Mouse (Mus musculus) kidney, postnatal 0 days (tissue): ENCODE measurements at regions not wholly inside any gene's neighbourhood (a gene's known extent, or its start where the extent isn't known, plus 50 kb on each side); places are given as distances from the start of the nearest gene placed in this dataset.

Source experiments
- ATAC-seq: fragments of 200-750 bp; cut with Nextera tagmentation; replicated peaks from 2 replicates; pipeline ENCODE4 v1.8.0; 2017; ENCODE audit warnings: low read depth, moderate number of reproducible peaks, moderate TSS enrichment, moderate library complexity; ENCODE audit not compliant: low FRiP score
- DNase-seq: peaks from one replicate; pipeline ENCODE4 v3.0.0-alpha.2; 2016; ENCODE audit warnings: low spot score
- H3K27ac ChIP-seq: fragments of 300-500 bp; sonication (generic); 2 replicates; pipeline ENCODE4 v1.5.1; 2014; ENCODE audit warnings: mild to moderate bottlenecking
- H3K27me3 ChIP-seq: fragments of 300-500 bp; sonication (generic); 2 replicates; pipeline ENCODE4 v1.6.1; 2014; ENCODE audit warnings: low read length, mixed read lengths; ENCODE audit not compliant: insufficient read depth
- H3K36me3 ChIP-seq: fragments of 300-500 bp; sonication (generic); 2 replicates; pipeline ENCODE4 v1.6.1; 2014; ENCODE audit warnings: low read length, mixed read lengths; ENCODE audit not compliant: insufficient read depth
- H3K4me1 ChIP-seq: fragments of 300-500 bp; sonication (generic); replicated peaks from 2 replicates; pipeline ENCODE4 v1.6.1; 2014; ENCODE audit warnings: antibody characterized with exemption, low read length, mixed read lengths; ENCODE audit not compliant: insufficient read depth
- H3K4me2 ChIP-seq: fragments of 300-500 bp; sonication (generic); 2 replicates; pipeline ENCODE4 v1.6.1; 2014; ENCODE audit warnings: mild to moderate bottlenecking, low read length, moderate library complexity, mixed read lengths
- H3K4me3 ChIP-seq: fragments of 300-500 bp; sonication (generic); replicated peaks from 2 replicates; pipeline ENCODE4 v1.5.1; 2014; ENCODE audit warnings: low read depth, low read length
- H3K9ac ChIP-seq: fragments of 300-500 bp; sonication (generic); 2 replicates; pipeline ENCODE4 v1.6.1; 2014; ENCODE audit warnings: low read depth, low read length
- H3K9me3 ChIP-seq: fragments of 300-500 bp; sonication (generic); replicated peaks from 2 replicates; pipeline ENCODE4 v1.6.1; 2016; ENCODE audit warnings: low read length, inconsistent platforms, mixed read lengths
- CTCF ChIP-seq: IDR thresholded peaks from 2 replicates; pipeline ENCODE4 v1.5.1; 2016; ENCODE audit warnings: antibody characterized with exemption, low read depth, mild to moderate bottlenecking, moderate library complexity
- WGBS: fragments of 180-500 bp; shearing (Covaris S2); extraction: QIAGEN DNeasy Blood & Tissue Kit; methylation state at CpG from one replicate; pipeline ENCODE4 v1.1.7; 2014; 5-methylcytosine and 5-hydroxymethylcytosine counted together

DNA sequence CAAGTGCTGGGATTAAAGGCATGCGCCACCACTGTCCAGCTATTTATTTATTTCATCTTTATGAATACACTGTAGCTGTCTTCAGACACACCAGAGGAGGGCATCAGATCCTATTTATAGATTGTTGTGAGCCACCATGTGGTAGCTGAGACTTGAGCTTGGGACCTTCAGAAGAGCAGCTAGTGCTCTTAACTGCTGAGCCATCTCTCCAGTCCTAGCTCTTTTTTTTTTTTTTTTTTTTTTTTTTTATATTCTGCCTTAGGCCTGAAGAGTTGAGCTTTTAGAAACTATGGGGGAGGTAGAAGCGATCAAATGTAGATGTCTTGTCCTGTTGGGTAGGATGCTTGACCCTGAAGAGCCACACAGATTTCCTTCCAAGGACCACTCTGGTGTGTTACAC lies 147.6 kb upstream of the Jmjd1c start:
- ATAC-seq (no peak), DNase-seq (no peak)
- no peaks in the 10 kb centered on the region for H3K36me3 ChIP-seq
- no peak for TF ChIP-seq CTCF
- H3K9me3 ChIP-seq: no peaks in the 10 kb centered on the region
- no peaks in the 10 kb centered on the region for H3K27me3 ChIP-seq
- H3K4me1 ChIP-seq: no peaks in the 10 kb centered on the region
- no peak overlapping the region for H3K27ac ChIP-seq
- no peak overlapping the region for H3K4me2 ChIP-seq
- no peak overlapping the region for H3K4me3 ChIP-seq
- no peak overlapping the region for H3K9ac ChIP-seq
- WGBS: 97% methylated on average over 2 of the region's 2 CpGs

- no peak overlapping the region for H3K4me2 ChIP-seq
- no peaks in the 10 kb centered on the region for H3K36me3 ChIP-seq
- H3K27me3 ChIP-seq: no peaks in the 10 kb centered on the region
- no peak for DNase-seq
- WGBS: 90% methylated on average over 4 of the region's 4 CpGs
- no peak for TF ChIP-seq CTCF
- H3K4me3 ChIP-seq: no peak overlapping the region
- H3K27ac ChIP-seq: no peak overlapping the region
- H3K9me3 ChIP-seq: no peaks in the 10 kb centered on the region
- H3K9ac ChIP-seq: no peak overlapping the region
- no peak for ATAC-seq
- no peaks in the 10 kb centered on the region for H3K4me1 ChIP-seq
Measured at GRCm38 (mm10) chr10:66950441-66950840, 145.5 kb upstream of the Jmjd1c start.

DNA sequence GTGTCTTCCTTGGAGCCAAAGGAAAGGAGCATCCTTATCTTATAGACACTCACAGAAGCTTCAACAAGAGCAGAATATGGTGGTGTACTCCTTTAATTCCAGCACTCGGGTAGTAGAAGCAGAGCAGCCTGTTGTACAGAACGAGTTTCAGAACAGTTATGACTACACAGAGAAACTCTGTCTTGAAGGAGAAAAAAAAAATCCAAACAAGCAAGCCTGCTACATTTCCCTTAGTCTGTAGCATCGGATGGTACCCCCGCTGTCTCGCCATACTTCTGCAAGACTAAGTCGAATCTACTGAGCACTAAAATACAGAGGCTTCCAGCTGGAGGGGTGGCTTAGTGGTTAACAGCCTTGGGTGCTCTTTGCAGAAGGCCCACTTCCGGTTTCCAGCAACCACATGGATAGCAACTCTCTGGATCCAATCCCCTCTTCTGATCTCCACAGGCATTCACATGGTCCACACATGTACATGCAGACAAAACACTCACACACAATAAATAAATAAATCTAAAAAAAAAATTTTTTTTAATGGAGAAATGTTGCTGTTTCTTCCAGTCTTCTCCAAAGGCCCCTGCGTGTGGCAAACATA lies 144.6 kb upstream of the Jmjd1c start:
- whole genome bisulfite sequencing: 85% methylated on average over 8 of the region's 8 CpGs
- H3K4me2 ChIP-seq: no peak overlapping the region
- H3K4me1 ChIP-seq: no peaks in the 10 kb centered on the region
- no peak overlapping the region for H3K27ac ChIP-seq
- ATAC-seq (no peak), DNase-seq (no peak)
- H3K27me3 ChIP-seq: no peaks in the 10 kb centered on the region
- no peaks in the 10 kb centered on the region for H3K9me3 ChIP-seq
- H3K4me3 ChIP-seq: no peak overlapping the region
- H3K9ac ChIP-seq: no peak overlapping the region
- no peaks in the 10 kb centered on the region for H3K36me3 ChIP-seq
- no peak for TF ChIP-seq CTCF

DNA sequence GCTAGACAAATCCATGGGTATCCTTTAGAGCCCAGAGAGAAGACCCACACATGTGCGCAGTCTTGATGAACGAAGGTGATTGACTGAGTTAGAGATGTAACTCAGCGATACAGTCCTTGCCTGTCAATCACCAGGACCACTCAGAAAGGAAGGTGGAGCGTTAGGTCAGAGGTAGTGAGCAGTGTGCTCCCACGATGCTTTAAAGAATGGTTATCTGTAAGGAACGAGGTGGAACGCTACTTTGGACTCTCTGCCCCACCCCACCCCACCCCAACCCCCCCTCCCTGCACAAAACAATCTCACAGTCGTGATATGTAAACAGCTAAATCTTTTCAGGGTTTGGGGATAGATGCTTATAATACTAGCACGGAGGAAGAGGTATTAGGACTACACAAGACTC lies 144.0 kb upstream of the Jmjd1c start:
- ATAC-seq (no peak), DNase-seq (no peak)
- Histone ChIP-seq H3K27ac (no peak overlapping the region), H3K4me2 (no peak overlapping the region), H3K27me3 (no peaks in the 10 kb centered on the region), H3K36me3 (no peaks in the 10 kb centered on the region), H3K9me3 (no peaks in the 10 kb centered on the region), H3K4me1 (no peaks in the 10 kb centered on the region), H3K9ac (no peak overlapping the region), H3K4me3 (no peak overlapping the region)
- no peak for TF ChIP-seq CTCF
- WGBS: 72% methylated on average over 9 of the region's 9 CpGs

DNA sequence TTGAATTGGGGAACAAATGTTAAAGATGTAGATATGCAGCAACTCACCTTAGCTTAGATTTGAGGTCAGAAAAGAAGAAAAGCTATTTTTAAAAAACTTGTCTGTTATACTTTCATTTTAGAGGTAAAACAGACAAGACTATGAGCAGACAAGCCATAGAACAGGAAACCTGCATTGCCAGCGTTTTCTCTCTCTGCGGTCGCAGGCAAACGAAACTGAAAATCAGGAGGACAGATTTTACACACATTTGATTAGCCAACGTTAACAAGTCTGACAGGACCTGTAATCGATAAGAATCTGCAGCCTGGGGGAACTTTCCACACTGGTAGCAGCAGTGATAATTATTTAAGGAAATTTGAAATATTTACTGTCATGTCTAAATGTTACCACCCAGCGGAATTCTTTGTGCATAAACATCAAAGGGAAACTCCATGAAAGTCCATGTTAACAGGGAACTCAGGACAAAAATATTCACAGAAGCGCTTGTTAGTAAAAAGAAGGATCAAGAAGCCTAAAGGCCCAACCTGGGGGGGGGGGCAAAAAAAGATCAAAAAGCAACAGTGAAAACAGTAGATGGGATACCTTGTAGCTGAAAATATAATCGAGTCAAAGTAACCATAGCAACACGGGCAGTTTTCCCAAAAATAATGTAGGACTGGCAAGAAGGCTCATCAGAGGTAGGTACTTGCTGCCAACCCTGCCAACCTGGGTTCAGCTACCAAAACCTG lies 142.5 kb upstream of the Jmjd1c start:
- no peaks in the 10 kb centered on the region for H3K4me1 ChIP-seq
- H3K9ac ChIP-seq: no peak overlapping the region
- DNase-seq (no peak), ATAC-seq (no peak)
- no peaks in the 10 kb centered on the region for H3K27me3 ChIP-seq
- no peak for TF ChIP-seq CTCF
- no peak overlapping the region for H3K27ac ChIP-seq
- H3K4me2 ChIP-seq: no peak overlapping the region
- no peak overlapping the region for H3K4me3 ChIP-seq
- no peaks in the 10 kb centered on the region for H3K36me3 ChIP-seq
- no peaks in the 10 kb centered on the region for H3K9me3 ChIP-seq
- 65% methylated on average over 10 of the region's 10 CpGs for WGBS

- WGBS: 88% methylated on average over 4 of the region's 4 CpGs
- no peaks in the 10 kb centered on the region for H3K4me1 ChIP-seq
- H3K9me3 ChIP-seq: no peaks in the 10 kb centered on the region
- H3K27ac ChIP-seq: no peak overlapping the region
- no peaks in the 10 kb centered on the region for H3K27me3 ChIP-seq
- no peak for ATAC-seq
- no peak overlapping the region for H3K4me2 ChIP-seq
- DNase-seq: no peak
- no peak for TF ChIP-seq CTCF
- no peak overlapping the region for H3K4me3 ChIP-seq
- H3K36me3 ChIP-seq: no peaks in the 10 kb centered on the region
- no peak overlapping the region for H3K9ac ChIP-seq
Measured at GRCm38 (mm10) chr10:66953976-66954505, 141.9 kb upstream of the Jmjd1c start.
